Mouse (Mus musculus) liver, embryonic 16.5 days (tissue): ENCODE measurements around the gene Ttc9b. TPM values are rescaled to one million over a fixed set of nuclear protein-coding genes. Genes with fewer than 3 reads are reported as not detected.
"Not testable (repeated sequence)": the region's sequence is repeated elsewhere in the genome, so short reads cannot be mapped to it uniquely, and the experiment has no call there.

Source experiments
- ATAC-seq: fragments of 200-750 bp; cut with Nextera tagmentation; 2 replicates; pipeline ENCODE4 v1.8.0; 2017; ENCODE audit warnings: low read depth, mild to moderate bottlenecking, moderate number of reproducible peaks, moderate library complexity
- H3K27ac ChIP-seq: fragments of 300-500 bp; sonication (generic); 2 replicates; pipeline ENCODE4 v1.5.1; 2014; ENCODE audit warnings: mild to moderate bottlenecking, low read length
- H3K27me3 ChIP-seq: fragments of 300-500 bp; sonication (generic); 2 replicates; pipeline ENCODE4 v1.6.1; 2014; ENCODE audit warnings: low read depth, low read length, mixed read lengths; ENCODE audit not compliant: control insufficient read depth, insufficient read depth
- H3K36me3 ChIP-seq: fragments of 300-500 bp; sonication (generic); 2 replicates; pipeline ENCODE4 v1.6.1; 2014; ENCODE audit warnings: mild to moderate bottlenecking; ENCODE audit not compliant: control insufficient read depth, insufficient read depth
- H3K4me1 ChIP-seq: fragments of 300-500 bp; sonication (generic); 2 replicates; pipeline ENCODE4 v1.6.1; 2014; ENCODE audit warnings: low read depth, low read length, mixed read lengths; ENCODE audit not compliant: control insufficient read depth
- H3K4me2 ChIP-seq: fragments of 300-500 bp; sonication (generic); 2 replicates; pipeline ENCODE4 v1.6.1; 2014; ENCODE audit warnings: low read depth, low read length, mixed read lengths
- H3K4me3 ChIP-seq: fragments of 300-500 bp; sonication (generic); 2 replicates; pipeline ENCODE4 v1.5.1; 2014; ENCODE audit warnings: low read depth, mild to moderate bottlenecking, low read length
- H3K9ac ChIP-seq: fragments of 300-500 bp; sonication (generic); 2 replicates; pipeline ENCODE4 v1.6.1; 2014; ENCODE audit warnings: low read depth, low read length
- H3K9me3 ChIP-seq: fragments of 300-500 bp; sonication (generic); replicated peaks from 2 replicates; pipeline ENCODE4 v1.6.1; 2016; ENCODE audit warnings: low read length; ENCODE audit not compliant: control insufficient read depth
- WGBS: fragments of 180-500 bp; shearing (Covaris S2); extraction: QIAGEN DNeasy Blood & Tissue Kit; methylation state at CpG from one replicate; pipeline ENCODE4 v1.1.7; 2014; ENCODE audit not compliant: insufficient replicate concordance; 5-methylcytosine and 5-hydroxymethylcytosine counted together
- polyA plus RNA-seq: library from polyadenylated mRNA; unstranded; fragments of >200 nt; fragmentation: Nextera tagmentation; extraction: Ambion mirVana; gene quantifications from 2 replicates; pipeline ENCODE4 v1.2.1, GENCODE M21; 2015

Ttc9b gene
- polyA plus RNA-seq, 1 experiment from 2014 or later: not detected

DNA sequence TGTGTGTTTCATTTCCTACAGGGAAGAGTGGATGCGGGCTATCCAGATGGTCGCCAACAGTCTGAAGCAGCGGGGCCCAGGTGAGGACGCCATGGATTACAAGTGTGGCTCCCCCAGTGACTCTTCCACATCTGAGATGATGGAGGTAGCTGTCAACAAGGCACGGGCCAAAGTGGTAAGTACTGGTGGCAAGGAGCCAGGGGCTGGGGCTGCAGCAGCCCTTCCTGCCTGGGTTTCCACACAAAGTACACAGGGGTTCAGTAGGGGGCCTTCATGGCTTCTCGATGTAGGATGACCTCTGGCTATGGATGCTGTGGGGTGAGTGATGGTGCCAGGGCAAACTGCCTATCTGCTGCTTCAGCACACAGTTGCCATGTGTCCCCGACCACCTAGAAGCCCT lies 24.9 kb upstream of the Ttc9b start:
- not testable (repeated sequence) for H3K9me3 ChIP-seq, H3K4me2 ChIP-seq, H3K27ac ChIP-seq, H3K27me3 ChIP-seq, H3K4me1 ChIP-seq, ATAC-seq, H3K9ac ChIP-seq, H3K4me3 ChIP-seq
- 90% methylated on average over 7 of the region's 7 CpGs for WGBS
- H3K36me3 ChIP-seq: peaks cover 28% of the 10 kb centered on the region

DNA sequence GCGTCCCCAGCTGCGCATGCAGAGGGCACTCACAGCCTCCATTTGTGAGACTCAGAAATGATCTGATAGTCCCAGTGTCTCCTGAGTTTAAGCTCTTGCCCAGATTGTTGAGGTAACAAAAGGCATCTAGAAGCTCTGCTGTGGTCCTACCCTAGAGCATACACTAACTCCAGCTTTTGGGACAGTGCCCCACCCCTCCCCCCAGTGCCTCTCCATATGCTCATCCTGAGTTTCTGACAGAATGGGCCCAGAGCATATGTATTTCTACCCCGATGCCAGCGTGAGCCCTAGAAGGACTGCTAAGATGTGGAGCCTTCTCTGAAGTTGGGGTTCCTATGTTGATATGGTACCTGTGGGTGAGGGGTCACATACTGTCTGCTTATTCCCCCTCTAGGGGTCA lies 22.3 kb upstream of the Ttc9b start:
- H3K36me3 ChIP-seq: peaks cover 33% of the 10 kb centered on the region

DNA sequence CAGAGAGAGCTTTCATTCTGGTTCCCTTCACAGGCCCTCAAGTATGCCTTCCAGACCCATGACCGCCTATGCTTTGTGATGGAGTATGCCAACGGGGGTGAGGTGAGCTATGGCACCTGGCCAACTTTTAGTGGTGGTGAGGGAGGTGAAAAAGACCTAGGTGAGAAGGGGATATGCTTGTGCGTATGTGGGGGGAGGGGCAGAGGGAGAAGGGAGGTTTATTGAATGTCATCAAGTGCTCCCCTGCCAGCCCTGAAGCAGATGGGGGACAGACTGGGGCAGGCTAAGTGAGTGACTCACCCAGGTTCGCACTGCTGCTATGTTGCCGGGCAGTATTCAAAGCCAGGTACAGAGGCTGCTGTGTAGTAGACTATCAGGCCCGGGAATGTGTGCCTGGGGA lies 20.5 kb upstream of the Ttc9b start:
- no peak overlapping the region for H3K4me3 ChIP-seq
- H3K36me3 ChIP-seq: peaks cover 34% of the 10 kb centered on the region
- H3K9ac ChIP-seq: no peak overlapping the region
- H3K27me3 ChIP-seq: no peaks in the 10 kb centered on the region
- no peaks in the 10 kb centered on the region for H3K9me3 ChIP-seq
- H3K4me1 ChIP-seq: no peaks in the 10 kb centered on the region
- ATAC-seq: no peak
- 82% methylated on average over 6 of the region's 6 CpGs for WGBS
- no peak overlapping the region for H3K4me2 ChIP-seq
- no peak overlapping the region for H3K27ac ChIP-seq

More for the DNA sequence above, 22.3 kb upstream of the Ttc9b start:
- 88% methylated on average over 4 of the region's 4 CpGs for WGBS
- Histone ChIP-seq H3K9me3 (no peaks in the 10 kb centered on the region), H3K4me2 (no peak overlapping the region), H3K27ac (no peak overlapping the region), H3K4me1 (no peaks in the 10 kb centered on the region), H3K4me3 (no peak overlapping the region), H3K9ac (no peak overlapping the region), H3K27me3 (no peaks in the 10 kb centered on the region)
- no peak for ATAC-seq

DNA sequence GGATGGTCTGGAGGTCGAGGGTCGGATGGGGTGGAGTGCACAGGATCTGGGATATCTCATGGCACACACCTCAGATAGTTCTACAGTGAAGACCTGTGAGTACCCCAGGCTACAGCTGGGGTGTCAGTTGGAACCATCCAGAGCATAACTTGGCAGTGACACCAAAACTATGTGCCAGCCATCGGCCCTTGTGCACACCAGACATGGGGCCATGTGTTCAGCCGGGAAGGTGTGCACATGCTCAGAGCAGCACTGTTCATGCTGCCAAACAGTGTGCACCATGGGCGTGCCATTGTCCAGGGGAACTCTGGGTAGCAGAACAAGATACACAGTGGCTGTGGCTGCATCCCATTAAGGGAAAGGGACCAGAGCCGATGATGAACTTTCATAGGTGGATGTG lies 19.0 kb upstream of the Ttc9b start:
- no peaks in the 10 kb centered on the region for H3K27me3 ChIP-seq
- WGBS: 75% methylated on average over 6 of the region's 6 CpGs
- no peak overlapping the region for H3K9ac ChIP-seq
- H3K27ac ChIP-seq: no peak overlapping the region
- H3K4me3 ChIP-seq: no peak overlapping the region
- ATAC-seq: no peak
- no peak overlapping the region for H3K4me2 ChIP-seq
- no peaks in the 10 kb centered on the region for H3K9me3 ChIP-seq
- H3K36me3 ChIP-seq: peaks cover 28% of the 10 kb centered on the region
- H3K4me1 ChIP-seq: no peaks in the 10 kb centered on the region

DNA sequence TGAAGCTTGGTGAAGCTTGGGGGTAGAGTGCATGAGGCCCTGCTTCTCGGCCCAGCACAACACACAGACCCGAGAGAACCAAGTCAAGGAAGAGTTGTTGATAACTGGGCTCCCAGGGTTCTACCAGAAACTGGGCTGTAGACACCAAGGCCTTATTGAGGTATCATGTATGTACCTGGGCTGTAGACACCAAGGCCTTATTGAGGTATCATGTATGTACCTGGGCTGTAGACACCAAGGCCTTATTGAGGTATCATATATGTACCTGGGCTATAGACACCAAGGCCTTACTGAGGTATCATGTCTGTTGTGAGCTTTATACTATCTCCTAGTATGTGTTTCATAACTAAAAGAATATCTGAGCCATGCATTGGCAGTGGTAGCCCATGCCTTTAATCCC lies 18.6 kb upstream of the Ttc9b start:
- H3K4me1 ChIP-seq, H3K27ac ChIP-seq, H3K4me3 ChIP-seq, H3K9me3 ChIP-seq, H3K27me3 ChIP-seq, ATAC-seq, H3K4me2 ChIP-seq, H3K9ac ChIP-seq: not testable (repeated sequence)
- H3K36me3 ChIP-seq: peaks cover 28% of the 10 kb centered on the region
- WGBS: 82% methylated on average over 2 of the region's 2 CpGs

DNA sequence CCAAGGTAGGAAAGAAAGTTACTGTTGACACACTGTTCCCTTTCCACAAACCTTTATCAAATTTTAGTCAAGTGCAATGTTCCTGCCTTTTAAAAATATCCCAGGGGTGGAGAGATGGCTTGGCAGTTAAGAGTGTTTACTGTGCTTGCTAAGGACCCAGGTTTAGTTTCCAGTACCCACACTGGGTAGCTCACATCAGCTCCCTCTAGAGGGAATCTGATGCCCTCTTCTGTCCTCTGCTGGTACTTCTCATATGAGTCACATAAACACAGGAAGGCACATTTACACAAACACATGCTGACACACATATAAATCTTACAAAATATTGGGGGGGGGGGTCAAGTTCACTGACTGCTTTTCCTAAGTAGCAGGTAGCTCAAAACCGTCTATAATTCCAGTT lies 9.2 kb upstream of the Ttc9b start:
- Histone ChIP-seq H3K9ac (no peak overlapping the region), H3K27me3 (no peaks in the 10 kb centered on the region), H3K4me3 (no peak overlapping the region), H3K27ac (no peak overlapping the region), H3K36me3 (no peaks in the 10 kb centered on the region), H3K9me3 (no peaks in the 10 kb centered on the region), H3K4me2 (no peak overlapping the region), H3K4me1 (no peaks in the 10 kb centered on the region)
- WGBS: 25% methylated on average over 1 of the region's 1 CpGs
- ATAC-seq: no peak

DNA sequence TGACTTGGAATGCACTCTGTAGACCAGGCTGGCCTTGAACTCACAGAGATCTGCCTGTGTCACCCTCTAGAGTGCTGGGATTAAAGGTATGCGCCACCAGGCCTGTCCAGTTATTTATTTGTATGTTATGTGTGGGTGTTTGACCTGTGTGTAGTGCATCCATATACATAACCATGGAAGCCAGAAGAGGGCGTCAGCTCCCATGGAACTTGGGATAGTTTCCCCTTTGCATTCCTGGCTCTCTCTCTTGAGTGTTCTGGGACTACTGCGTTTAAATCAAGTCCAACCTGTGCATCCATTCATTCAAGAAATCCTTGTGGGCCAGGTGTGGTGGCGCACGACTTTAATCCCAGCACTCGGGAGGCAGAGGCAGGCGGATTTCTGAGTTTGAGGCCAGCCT lies 7.2 kb upstream of the Ttc9b start:
- Histone ChIP-seq H3K9me3 (no peaks in the 10 kb centered on the region), H3K4me3 (no peak overlapping the region), H3K27ac (no peak overlapping the region), H3K9ac (no peak overlapping the region), H3K4me1 (no peaks in the 10 kb centered on the region; the same call in 1 of the 2 replicates), H3K36me3 (no peaks in the 10 kb centered on the region), H3K27me3 (peaks cover 2% of the 10 kb centered on the region; the same call in 1 of the 2 replicates), H3K4me2 (no peak overlapping the region)
- ATAC-seq: no peak
- 68% methylated on average over 7 of the region's 7 CpGs for WGBS

DNA sequence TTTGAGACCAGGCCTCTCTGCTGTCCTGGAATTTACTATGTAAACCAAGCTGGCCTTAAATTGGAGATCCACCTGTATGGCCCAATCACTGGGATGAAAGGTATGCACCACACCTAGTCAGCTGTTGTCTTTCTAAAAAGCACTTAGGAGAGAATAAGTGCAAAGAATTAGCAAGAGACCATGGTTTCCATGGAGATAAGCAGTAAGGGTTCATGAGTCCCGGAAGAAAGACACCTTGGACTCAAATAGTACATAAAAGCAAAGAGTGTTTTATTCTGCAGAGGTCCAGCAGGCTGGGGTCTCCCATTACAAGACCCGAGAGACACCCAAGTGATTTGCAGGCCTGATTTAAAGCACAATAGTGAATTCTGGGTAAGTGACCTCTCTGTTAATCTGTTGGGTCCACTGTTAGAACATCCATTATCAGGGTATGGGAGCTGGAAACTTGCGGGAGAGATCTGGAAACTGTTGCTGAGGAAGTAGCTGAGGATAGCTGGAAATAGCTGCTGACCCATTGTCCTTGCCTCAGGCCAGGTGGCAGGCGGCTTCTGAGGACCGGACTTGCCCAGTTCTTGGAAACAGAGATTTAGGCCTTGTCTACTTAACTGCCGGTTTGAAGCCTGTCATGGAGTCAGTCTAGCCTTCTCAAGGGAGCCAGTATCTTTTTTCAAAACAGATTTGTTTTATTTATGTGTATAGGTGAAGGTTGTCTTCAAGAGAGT lies 6.3 kb upstream of the Ttc9b start:
- 63% methylated on average over 6 of the region's 6 CpGs for WGBS
- no peak for ATAC-seq
- Histone ChIP-seq H3K4me3 (no peak overlapping the region), H3K4me1 (no peaks in the 10 kb centered on the region; the same call in 1 of the 2 replicates), H3K9ac (no peak overlapping the region), H3K4me2 (no peak overlapping the region), H3K9me3 (no peaks in the 10 kb centered on the region), H3K27me3 (peaks cover 7% of the 10 kb centered on the region), H3K27ac (no peak overlapping the region), H3K36me3 (no peaks in the 10 kb centered on the region)

DNA sequence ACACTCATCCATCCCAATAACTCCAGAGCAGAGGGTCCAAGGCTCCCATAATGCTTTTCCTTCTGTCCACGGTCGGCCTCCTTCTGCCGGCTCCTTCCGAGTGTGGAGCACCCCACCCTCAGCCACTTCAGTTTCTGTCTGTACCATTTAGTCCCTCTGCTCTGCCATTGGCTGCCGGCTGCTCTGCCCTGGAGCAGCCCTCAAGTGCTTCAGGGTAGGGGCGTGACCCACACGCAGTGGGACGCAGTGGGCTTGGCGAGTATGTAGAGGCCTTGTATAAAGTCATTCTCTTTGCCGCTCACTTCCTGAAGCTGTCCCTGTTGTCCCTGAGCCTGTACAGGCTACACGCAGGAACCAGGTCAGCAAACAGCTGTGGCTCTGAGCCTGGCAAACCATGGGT lies 4.0 kb upstream of the Ttc9b start:
- ATAC-seq: no peak
- peaks cover 30% of the 10 kb centered on the region for H3K27me3 ChIP-seq
- no peaks in the 10 kb centered on the region for H3K36me3 ChIP-seq
- H3K4me3 ChIP-seq: no peak overlapping the region
- H3K4me2 ChIP-seq: no peak overlapping the region
- 76% methylated on average over 11 of the region's 11 CpGs for WGBS
- H3K27ac ChIP-seq: no peak overlapping the region
- no peak overlapping the region for H3K9ac ChIP-seq
- H3K9me3 ChIP-seq: no peaks in the 10 kb centered on the region
- H3K4me1 ChIP-seq: peaks cover 3% of the 10 kb centered on the region
